Mouse (Mus musculus): ENCODE results near the gene Rsf1.

Gene Rsf1

DNA sequence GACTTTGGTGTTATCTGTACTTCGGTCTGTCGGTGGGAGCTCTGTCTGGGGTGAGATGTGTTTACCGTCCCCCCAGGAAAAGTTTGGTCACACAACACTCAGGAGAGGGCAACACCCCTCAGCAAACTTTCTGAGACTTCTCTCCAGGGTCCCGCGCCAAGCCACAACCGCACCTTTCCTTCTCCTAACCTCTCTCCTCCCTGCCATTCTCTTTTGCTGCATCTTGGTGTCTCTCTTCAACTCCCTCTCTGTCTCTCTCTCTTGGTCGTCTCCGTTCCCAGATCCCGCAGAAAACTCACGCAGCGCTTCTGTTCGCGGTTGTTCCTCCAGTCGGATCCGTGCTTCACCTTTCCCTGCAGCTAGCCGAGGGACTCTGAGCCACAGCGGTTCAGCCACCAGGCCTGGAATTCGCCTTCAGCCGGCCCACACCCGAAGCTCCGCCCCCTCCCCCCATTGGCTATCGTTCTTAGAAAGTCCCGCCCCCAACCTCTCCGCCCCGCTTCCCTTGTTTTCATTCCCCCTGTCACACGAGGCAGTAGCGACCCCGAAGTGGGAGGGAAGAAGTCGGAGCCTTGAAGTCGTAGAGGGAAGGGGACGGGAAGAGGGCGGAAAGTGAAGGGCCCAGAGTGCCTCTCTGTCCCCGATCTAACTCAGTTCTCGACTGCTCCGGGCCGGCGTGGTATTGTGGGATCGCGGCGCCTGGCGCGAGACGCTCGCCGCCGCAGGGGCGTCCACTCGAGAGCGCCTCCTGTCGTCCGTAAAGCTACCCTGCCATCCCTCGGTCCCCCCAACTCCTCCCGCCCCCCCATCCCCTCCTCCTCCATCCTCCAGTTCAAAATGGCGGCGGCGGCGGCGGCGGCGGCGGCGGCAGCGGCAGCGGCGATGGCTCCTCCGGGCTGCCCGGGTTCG lies at the start of gene Rsf1, which contains the start of gene Aamdc:
Rsf1 (plus strand) TSS at position 823 of the 909 bp plus-strand sequence.
Aamdc (minus strand) TSS at position 431 of the 909 bp plus-strand sequence.
- peak; percentile 97 for DNase-seq (ENCODE audit: low spot score in 2 of 2)

DNA sequence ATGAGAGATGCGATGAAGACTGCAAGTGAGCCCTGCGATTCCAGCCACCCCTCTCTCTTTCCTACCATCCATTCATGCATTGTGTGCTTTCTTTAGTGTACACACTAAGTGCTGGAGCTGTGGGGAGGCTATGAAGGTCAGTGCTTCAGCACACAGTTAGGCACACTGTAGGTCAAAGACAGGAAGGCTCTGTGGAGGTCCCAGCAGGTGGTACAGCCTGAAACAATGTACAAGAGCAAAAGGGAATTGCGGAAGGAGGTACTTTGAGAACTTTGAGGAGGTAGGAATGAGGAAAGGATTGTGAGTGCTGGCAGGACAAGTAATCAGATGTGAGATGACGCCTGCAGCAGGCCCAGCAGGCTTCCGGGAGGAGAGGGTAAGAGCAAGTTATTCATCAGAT lies 44.2 kb upstream of the Rsf1 start:
- DNase-seq (ENCODE audit: low spot score in 2 of 2), result no peak

DNA sequence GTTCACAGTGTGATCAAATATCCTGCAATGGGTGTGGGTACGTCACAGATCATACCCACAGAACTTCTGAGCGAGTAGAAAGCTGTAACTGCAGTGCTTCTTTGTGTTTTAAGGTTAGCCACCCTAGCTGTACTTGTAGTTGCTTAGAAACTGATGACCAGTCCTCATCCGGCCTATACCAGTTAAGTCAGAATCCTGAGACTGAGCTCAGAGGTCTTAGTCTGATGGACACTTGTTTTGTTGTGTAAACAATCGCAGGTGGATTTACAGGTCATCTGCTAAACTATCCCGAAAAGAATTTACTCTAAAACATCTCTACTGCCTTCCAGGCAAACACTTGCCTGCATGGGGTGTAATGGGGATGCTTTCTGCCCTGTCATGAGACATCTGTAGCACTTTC lies 43.1 kb upstream of the Rsf1 start:
- DNase-seq (ENCODE audit: low spot score in 2 of 2), result no peak

DNA sequence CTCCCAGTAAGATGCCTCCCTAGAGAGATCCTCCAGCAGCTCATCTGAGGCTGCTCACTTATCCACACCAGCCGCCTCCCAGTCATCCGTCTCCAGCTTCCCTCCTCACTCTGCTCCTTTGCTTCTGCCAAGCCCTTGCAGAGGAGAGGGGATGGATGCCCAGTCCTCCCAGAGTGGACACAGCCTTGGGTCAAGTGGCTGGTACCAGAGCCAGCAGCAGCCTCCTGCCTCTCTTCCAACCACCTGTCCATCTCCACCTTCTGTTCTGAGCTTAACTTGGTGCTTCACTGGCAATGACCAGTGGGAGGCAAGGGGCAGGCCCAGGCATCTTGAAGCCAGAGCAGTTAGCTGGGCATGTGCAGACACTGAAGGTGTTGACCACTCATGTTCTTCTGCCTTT lies 33.2 kb upstream of the Rsf1 start:
- DNase-seq (ENCODE audit: low spot score in 2 of 2), result no peak

DNA sequence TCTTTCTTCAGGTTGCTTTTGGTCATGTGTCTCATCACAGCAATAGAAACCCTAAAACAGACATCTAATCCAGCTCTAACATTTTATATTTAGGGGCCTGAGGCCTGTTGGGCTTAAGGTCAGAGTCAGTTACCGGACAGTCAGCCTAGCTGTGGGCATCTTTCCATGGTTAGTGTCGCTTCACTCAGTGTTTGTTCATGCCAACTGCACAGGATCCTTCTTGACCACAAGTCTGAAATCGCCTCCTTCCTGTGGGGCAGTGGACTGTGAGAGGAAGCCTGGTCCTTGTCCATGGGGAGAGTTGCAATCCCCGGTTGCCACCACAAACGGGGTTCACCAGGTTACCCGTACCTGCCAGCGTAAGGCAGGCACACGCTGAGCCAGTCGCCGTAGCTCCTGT lies 30.4 kb upstream of the Rsf1 start:
- no peak for DNase-seq (ENCODE audit: low spot score in 2 of 2)

DNA sequence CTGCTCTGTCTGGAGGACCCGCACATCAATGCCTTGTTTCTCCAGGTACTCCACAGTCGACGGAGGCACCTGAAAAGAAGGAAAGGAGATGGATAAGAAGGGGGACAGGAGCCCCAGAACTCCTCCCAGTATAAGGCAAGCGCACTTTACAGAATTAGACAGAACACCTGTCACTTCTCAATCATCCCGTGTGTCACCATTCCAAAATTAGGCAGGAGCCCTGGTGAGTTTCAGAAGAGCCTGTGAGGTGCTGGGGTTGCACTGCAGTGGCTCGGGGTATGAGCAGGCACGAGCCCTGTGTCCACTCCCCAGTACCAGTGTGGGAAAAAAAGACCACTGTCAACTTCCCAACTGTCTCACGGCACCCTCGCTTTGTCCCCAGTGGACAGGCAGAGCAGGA lies 29.0 kb upstream of the Rsf1 start:
- DNase-seq (ENCODE audit: low spot score in 2 of 2), result no peak

DNA sequence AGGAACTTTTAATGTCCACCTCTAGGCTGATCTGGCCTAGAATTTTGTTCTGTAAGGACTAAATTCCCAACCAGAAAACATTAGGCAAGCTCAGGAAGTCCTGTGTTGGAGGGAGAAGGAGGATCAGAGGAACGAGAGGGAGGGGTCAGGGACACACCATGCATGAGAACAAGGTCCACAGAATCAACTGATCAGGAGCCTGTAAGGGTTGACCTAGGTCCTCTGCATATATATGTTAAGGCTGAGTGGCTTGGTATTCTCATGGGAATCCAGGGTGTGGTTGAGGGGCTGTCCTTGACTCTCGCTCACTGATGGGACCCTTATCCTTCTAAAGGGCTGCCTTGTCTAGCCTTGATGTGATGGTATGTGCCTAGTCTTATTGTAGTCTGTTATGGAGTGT lies 16.1 kb upstream of the Rsf1 start:
- no peak for DNase-seq (ENCODE audit: low spot score in 2 of 2)

DNA sequence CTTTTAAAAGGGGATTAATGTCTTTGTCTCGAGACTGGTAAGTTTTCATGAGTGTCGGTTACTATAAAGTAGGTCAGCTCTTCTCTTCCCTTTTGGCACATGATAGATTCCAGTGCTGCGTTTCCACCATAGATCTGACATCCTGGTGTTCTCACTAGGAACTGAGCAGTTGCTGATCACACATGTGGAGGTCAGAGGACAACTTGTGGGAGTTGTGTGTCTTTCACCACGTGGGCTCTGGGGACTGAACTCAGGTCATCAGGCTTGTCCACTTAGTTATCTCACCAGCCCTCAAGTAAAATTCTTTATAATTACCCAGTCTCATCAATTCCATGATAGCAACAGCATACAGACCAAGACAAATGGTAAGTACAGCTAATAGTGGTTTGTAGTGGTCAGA lies 10.3 kb upstream of the Rsf1 start:
- no peak for DNase-seq (ENCODE audit: low spot score in 2 of 2)

DNA sequence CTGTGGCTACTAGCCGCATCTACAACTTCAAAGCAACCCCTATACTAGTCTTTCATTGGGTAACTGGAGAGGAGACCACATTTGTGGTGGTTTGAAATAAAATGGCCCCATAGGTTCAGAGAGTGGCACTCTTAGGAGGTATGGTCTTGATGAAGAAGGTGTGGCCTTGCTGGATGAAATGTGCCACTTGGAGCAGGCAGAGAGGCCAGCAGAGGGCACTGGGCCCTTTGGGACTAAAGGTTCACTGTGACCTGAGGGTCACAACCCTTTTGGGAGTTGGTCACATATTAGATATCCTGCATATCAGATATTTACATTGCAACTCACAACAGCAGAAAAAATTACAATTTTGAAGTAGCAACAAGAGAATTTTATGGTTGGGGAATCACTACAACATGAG lies 9.3 kb upstream of the Rsf1 start:
- no peak for DNase-seq (ENCODE audit: low spot score in 2 of 2)

DNA sequence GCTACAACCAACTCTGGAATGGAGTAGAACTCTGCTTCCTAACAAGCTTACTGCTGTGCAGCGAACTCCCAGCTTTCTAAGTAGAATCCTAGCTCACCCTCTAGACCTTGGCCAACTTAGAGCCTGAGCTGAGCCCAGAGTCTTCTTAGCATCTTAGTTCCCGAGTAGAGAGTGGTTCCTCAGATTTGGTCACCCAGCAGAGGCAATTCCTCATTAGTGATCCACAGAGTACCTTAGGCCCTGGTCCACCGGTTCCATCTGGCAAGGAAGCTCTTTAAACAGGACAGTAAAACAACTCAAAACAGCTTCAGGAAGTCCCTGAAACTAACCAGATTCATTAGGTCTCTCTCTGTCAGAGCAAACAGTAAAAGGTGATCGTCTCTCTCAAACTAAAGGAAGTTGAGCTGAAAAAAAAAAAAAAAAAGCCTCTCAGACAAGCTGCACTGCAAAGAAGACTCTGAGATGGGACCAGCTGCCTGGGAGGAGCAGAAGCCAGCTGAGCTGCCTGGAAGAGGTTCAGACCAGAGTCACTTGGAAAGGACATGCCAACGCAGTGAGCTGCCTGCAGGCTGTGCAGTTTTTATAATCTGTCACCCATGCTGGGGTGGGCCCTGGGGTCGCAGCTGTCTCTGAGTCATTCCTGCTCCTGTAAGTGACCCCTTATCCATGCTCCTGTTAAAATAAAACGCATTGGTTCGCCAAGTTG lies 1.2 kb upstream of the Rsf1 start:
- DNase-seq (ENCODE audit: low spot score in 2 of 2), result peak; percentile 55 to 72

DNA sequence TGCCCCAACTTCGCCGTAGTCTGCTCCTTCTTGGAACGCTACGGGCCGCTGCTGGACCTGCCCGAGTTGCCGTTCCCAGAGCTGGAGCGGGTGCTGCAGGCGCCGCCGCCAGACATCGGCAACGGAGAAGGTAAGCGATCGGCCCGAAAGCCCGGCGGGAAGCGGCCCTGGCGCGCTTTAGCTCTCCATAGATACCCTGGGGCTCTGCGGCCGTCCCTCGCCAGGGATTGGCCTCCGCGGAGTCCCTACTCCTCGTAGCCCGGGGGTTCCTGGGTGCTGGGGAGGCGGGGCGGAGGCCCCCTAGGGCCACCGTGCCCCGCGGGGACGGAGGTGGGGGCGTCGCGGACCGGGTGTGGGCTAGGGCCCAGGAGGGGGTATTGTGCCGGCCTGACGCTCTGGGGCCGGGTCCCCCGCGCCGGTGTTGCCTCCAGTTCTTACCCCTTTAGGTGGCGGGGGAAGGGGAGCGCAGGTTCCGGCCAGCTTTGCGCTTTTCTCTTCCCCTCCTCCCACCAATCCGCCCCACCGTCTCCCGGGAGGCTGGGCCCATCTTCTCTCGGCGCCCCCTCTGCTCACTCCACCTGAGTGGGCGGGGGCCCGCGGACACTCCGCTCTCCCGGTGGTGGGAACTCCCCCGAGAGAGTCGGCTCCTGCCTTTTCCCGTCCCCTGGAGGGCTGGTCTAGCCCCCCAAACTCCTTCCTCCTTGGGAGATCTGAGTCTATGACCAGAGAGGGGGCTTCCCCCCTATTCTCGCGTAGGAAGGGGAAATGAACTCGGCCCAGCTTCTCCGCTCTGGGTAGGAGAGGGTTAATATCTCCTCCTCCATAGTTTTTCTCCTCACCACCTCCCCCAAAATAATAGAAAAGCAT lies 520 bp downstream of the Rsf1 start:
- peak; percentile 65 to 69 for DNase-seq (ENCODE audit: low spot score in 2 of 2)

DNA sequence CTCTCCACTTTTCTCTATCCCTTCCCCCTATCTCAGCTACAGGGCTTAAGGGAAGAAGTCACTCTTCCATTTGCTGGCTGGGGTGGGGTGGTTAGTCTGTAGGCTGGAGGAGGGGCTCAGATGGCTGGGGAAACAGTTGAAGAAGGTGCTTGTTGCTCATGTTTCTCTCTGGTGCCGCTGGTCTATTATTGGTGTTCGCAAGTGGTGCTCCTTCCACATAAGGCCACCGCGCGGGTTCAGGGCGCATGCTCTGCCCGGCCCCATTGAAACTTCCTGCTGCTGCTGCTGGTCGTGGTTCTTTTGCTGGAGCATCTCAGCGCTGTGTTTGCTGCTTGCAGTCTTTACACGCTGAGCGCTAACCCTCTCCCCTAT lies 1.1 kb downstream of the Rsf1 start:
- peak; percentile 87 to 90 for DNase-seq (ENCODE audit: low spot score in 2 of 2)

DNA sequence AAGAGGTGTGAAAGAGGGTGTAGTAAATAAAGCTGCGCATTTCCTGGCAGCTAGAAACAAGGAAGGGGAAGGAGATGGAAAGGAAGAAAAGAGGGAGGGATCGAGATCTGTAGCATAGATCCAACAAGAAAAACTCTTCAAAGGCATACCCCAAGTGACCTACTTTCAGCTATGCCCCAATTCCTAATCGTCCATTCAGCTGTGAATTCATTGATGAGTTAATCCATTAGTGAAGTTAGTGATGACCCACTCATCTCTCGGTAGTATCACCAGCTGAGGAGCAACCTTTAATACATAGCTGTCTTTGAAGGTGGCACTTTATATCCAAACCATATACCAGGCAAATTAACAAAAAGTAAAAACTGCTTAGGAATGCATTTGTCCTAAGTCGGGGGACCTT lies 8.8 kb downstream of the Rsf1 start:
- no peak for DNase-seq (ENCODE audit: low spot score in 2 of 2)

DNA sequence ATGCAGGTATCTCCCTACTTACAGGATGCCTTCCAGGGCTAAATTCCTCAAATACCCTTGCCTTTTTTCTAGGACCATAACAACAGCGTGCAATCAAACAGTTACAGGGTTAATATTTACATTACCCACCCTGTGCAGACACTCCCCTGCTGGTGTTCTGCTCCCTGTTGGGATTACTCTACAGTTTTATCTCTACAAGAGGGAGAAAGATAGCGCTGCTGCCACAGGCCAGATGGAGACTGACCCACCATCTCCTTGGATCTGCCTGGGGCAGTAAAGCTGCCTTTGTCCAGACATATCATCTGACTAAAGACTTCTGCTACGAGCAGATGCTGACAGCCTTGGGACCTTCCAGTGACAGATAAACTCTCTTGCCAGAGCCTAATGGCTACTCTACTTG lies 10.8 kb downstream of the Rsf1 start:
- DNase-seq (ENCODE audit: low spot score in 2 of 2), result no peak

DNA sequence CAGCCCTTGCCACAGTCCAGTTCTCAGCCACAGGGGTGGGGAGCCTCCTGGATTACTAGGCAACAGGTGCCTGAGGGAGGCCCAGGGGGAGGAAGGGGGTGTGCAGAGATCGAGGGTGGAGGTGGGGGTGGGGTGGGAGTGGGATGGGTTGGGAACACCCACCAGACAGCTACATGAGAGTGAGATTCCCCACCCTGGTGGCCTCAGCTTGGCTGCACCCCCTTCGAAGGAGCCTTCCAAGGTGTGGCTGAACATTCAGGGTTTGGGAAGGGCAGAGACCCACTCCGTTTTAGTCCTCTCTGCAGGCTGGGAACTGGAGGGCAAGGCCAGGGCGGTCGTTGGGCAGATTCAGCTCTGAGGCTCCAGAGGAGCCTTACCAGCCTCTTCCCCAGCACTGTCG lies 11.6 kb downstream of the Rsf1 start:
- no peak for DNase-seq (ENCODE audit: low spot score in 2 of 2)

DNA sequence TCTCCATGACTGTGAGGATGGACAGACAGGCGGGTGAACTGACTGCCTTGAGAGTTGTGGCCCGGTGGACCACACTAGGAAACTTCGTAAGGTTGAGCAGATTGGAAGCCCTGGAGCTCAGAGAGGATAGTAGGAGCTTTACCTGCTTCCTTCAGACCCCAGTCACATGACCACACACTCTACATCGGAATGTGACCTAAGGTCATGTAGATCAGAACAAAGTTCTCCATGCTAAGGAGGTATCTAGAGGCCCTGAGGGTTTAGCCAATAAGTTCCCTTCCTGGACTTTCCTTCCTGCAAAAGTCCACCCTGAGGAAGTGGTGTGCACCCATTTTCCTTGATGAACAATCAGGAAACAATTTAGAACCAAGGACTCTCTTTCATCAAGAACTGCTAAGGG lies 12.7 kb downstream of the Rsf1 start:
- no peak for DNase-seq (ENCODE audit: low spot score in 2 of 2)

DNA sequence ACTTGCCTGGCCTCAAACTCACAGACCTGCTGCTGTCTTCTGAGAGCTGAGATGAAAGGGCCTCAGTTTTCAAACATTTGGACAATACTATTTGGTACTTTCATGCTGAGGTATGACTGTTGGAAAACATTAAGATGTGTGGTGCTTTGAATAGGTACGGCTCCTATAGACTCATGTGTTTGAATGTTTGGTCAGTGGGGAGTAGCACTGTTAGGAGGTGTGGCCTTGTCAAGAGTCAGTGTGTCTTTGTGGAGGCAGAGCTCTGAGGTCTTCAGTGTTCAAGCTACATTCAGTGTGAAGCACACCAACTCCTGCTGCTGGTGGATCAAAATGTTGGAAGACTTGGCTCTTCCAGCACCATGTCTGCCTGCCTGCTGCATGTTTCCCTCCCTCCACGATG lies 13.8 kb downstream of the Rsf1 start:
- no peak for DNase-seq (ENCODE audit: low spot score in 2 of 2)

DNA sequence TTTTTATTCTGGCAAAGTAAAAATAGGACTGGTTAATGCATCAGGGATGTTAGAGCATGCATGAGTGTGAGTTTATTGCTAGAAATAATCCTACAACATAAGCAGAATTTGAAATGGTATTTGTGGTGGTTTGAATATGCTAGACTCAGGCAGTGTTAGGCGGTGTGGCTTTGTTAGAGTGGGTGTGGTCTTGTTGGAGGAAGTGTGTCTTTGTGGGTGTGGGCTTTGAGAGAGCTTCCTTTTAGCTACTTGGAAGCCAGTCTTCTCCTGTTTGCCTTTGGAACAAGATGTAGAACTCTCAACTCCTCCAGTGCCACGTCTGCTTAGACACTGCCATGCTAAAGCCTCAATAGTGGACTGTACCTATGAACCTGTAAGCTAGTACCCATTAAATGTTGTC lies 18.9 kb downstream of the Rsf1 start:
- no peak for DNase-seq (ENCODE audit: low spot score in 2 of 2)

DNA sequence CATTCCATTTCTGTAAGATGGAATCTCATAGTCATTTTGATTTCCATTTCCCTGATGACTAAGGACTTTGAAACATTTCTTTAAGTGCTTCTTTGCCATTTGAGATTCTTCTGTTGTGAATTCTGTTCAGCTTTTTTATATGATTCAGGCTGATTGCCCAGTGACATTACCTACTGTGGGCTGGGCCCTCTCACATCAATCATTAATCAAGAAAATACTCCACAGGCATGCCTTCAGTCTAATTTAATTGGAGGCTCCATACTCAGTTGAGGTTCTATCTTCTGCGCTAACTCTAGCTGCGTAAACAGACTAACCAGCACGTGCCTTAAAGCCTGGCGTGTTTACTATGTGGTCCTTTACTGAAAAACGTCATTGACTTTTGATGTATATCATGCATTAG lies 41.7 kb downstream of the Rsf1 start:
- no peak for DNase-seq (ENCODE audit: low spot score in 2 of 2)

DNA sequence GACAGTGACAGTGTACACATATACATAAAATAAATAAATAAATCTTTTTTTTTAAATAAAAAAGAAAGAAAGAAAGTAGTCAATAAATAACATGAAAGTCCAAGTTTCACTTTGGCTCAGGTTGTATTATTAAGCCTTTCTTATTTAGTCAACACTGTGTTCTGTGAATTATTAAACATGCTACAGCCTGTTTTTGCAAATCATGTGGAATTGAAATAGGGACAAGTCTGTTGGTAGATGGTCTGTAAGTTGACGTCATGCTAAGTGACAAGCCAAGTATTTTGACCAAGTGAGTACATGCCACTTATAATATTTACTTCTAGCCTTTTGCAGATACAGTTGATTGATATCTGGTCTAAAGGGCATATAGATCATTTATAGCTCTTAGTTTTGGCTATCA lies 43.0 kb downstream of the Rsf1 start:
- no peak for DNase-seq (ENCODE audit: low spot score in 2 of 2)

DNA sequence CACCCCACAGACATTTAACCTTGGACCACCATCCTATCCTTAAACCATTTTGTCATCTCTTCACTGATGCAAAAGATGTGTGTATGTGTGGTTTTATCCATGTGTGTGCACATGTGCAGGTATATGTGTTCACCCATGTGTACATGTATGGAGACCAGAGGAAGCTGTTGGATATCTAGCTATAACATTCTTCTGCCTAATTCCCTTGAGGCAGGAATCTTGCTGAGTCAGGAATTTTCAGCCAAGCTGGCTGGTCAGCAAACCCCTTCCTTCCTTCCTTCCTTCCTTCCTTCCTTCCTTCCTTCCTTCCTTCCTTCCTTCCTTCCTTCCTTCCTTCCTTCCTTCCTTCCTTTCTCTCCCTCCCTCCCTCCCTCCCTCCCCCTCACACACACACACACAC lies 43.7 kb downstream of the Rsf1 start:
- no peak for DNase-seq (ENCODE audit: low spot score in 2 of 2)

DNA sequence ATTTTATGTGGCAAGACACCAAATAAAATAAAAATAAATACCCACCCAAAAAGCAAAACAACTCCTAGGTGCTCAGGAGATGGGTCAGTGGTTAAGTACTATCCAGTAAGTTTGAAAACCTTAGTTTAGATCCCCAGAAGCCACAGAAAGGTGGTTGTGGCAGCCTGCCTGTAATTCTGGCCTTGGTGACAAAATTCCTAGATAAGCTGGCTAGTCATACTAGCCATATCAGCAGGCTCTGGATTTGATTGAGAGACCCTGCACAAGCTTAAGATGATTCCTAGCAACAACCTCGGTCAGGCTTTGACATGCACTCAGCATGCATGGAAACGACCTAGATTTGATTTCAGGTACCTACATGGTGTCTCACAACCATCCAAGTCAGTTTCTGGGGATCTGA lies 49.7 kb downstream of the Rsf1 start:
- no peak for DNase-seq (ENCODE audit: low spot score in 2 of 2)
